Mouse (Mus musculus) kidney, adult 8-10 months (tissue): ENCODE results near the gene A730015C16Rik.

Source experiments
- DNase-seq, 2 experiments: peaks; one replicate each; pipeline ENCODE4 v3.0.0; 2022

A730015C16Rik gene

DNA sequence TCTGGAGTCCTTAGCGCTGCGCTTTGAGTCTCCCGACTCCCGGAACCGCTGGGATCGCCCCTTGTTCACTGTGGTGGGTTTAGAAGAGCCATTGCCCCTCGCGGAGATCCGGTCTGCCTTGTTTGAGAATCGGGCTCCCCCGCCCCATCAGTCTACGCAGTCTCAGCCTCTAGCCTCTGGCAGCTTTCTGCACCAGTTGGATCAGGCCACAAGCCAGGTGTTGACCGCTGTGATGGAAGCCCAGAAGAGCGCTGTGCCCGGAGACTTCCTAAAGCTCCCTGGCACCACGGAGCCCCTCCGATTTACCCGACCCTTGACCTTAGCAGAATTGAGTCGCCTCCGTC lies at the start of gene A730015C16Rik:
TSS of gene A730015C16Rik (minus strand) at position 115 of the 344 bp plus-strand sequence.
- DNase-seq = peak in 1 of 2 experiments; percentile 35

DNA sequence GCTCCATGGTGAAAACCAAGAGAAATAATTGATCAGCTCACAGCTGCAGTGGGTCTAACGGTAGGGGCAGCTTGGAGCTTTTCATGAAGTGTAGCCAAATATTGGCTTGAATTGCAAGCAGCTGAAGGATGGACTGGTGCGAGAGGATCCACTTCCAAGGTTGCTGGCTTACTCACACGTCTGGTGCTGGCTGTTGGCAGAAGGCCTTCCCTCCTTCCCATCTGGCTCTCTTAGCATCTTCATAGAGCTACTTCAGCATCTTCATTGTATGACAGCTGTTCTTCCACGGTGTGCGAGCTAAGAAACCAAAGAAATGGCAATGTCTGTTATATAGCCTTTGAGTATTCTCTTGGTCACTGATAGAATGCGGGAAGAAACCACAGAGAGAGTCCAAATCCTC lies 42.5 kb upstream of the A730015C16Rik start:
- no peak for DNase-seq

DNA sequence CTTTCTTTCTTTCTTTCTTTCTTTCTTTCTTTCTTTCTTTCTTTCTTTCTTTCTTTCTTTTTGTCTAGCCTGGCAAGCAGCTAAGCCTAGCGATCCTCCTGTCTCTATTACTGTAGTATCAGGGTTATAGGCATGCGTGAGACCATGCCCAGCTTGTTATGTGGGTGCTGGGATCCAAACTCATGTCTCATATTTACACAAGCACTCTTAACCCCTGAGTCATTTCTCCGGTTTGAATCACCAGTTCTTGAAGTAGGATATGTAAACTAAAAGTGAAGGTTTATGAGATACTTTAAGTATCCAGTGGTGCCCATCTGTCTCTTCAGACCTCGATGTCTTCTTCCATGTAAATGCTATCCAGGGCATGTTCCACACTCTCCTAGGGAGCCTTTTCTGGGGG lies 39.0 kb upstream of the A730015C16Rik start:
- DNase-seq = no peak

DNA sequence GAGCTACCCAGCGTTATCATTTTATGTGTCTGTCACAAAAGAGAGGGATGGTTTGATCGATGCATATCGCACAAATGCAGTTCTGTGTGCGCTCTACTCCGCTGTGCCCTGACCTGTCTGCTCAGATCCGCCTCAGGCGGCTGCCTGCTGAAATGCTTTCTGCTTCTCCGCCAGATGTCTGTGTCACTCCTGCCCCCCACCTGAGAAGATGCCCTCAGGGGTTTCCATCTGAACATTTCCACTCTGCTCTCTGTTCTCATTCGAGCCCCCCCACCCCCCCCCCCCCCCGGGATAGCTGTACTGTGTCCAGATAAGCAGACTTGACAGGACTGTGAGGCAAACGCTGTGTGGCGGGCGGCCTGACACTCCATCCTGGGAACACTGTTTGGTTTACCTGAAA lies 35.4 kb upstream of the A730015C16Rik start:
- no peak for DNase-seq

DNA sequence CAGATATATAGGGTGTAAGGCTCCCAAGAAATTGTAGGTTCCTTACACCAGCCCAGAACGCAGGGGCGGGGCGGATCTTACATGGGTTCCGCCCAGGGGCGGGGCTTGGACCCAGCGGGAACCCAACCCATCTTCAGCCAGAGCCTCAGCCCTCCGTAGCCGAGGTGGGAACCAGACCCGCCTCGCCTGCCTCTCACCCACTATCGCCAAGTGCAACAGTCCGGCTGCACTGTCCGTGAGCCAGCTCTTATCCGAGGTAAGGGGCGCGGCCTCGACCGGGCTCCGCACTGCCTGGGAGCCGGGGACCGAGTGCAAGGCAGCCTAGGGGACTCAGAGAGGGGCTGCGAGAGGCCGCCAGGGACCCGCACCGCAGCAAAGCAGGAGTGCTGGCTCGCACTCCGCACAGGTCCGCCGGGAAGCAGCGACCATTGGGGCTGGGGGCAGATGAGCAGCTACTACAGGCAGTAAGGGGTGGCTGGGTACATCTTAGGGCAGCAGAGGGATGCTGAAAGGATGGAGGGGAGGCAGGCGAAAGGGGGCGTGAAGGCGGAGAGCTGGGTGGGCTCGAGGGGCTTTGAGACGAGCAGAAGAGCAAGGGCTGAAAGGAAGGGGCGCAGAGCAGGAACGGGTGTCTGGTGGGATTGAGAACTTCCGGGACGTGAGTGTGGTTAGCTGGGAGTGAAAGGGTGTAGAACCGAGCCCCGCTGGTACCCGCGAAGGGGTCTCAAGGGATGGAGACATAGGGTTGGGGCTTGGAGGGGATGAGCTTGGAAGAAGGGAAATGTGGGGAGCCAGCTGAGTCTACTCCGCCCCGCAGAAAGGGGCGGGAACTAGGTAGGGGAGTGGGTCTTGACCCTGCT lies 30.8 kb upstream of the A730015C16Rik start, which contains the start of gene Rab3b:
TSS of gene Rab3b (plus strand) at position 101 of the 860 bp plus-strand sequence.
- peak; percentile 2 to 23 for DNase-seq

DNA sequence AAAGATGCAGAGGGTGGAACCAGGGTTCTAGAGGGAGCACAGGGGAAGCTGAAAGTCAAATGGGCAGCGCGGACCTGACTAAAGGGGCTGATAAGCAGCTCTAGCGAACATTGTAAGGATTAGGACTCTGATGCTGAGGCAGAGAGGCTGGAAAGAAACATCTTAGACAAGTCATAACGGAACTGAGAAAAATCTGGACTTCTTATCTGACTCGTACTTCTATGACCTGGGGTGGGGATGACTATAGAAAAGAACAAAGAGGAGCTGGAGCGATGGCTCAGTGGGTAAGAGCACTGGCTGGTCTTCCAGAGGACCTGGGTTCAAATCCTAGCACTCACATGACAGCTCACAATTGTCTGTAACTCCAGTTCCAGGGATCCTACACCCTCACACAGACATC lies 29.5 kb upstream of the A730015C16Rik start:
- no peak for DNase-seq

DNA sequence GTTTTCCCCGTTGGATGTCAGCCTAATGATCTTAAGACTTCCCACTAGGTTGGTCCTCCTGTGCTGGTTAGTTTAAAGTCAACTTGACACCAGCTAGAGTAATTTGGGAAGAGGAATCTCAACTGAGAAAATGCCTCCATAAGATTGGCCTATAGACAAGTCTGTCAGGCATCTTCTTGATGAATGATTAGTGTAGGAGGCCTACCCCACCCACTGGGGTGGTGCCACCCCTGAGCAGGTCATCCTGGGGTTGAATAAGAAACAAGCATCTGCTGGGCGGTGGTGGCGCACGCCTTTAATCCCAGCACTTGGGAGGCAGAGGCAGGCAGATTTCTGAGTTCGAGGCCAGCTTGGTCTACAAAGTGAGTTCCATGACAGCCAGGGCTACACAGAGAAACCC lies 25.3 kb upstream of the A730015C16Rik start:
- DNase-seq = no peak

DNA sequence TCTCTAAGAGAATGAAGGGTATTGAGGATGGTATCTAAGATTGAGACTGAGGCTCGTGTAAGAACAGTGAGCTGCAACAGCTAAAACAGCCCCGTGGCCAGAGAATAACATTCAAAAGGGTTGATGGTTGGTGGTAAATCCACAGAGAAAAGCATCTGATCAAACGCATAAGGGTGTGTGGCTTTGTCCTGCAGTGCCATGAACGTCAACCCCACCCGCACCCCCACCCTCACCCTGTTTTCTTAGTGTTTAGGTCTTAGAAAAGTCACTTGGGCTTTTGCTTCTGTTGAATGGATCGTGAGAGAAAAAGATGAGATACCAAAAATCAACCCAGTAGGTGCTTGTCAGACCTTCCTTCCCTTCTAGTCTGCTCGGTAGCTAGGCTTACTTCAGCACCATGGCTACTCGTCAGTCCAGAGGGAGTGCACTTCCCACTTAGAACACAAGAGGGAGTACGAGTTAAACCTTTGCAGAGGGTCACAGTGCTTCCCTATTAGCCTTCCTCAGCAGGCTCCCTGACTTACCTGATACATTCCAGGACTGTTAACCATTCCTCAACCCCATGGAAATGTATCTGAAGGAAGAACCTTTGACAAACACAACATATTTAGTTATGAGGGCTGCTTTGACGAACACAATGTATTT lies 21.4 kb upstream of the A730015C16Rik start:
- peak; percentile 78 to 88 for DNase-seq

DNA sequence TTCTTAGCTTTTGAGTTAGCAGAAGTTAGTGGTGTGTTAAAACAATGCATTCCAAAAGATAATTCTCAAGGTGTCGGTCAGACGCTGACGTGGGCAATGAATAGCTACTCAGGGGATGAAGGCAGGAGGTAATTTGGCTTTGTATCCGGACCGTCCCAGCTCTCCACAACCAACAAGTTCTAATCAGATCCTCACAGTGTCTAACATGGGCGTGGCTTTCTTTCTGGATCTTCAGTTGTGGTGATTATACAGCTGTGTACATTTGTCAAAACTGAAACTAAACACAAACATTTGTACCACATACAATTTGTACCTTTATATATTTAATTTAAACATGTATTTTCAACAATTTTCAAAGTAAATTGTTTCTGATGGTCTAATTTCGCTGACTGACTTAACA lies 18.4 kb upstream of the A730015C16Rik start:
- no peak for DNase-seq

DNA sequence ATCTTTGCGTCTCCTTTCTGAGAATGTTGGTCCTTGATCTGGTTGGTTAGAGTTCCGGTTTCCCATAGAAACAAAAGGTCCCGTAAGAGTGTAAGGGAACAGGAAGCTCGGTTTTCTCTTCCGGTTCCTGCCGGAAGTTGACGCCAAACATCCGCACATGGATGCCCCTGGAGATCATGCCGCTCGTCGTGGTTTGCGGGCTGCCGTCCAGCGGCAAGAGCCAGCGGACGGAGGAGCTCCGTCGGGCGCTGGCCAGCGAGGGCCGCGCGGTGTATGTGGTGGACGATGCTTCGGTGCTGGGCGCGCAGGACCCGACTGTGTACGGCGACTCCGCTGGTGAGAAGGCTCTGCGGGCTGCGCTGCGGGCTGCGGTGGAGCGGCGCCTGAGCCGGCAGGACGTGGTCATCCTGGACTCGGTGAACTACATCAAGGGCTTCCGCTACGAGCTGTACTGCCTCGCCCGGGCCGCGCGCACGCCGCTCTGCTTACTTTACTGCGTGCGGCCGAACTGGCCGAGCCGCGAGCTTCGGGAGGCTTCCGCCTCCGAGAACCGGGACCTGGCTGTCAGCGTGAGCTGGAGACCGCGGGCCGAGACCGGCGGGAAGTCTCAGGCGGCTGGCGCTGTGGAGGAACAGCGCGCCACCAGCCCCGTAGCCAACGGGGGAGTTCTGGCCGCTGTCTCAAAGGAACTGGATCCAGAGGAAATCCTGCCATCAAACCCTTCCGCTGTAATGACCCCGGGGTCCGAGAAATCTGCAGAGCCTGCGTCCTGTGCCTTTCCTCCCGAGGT lies 509 bp downstream of the A730015C16Rik start, which contains the start of gene Kti12:
TSS of gene Kti12 (plus strand) at position 71 of the 790 bp plus-strand sequence.
- peak; percentile 81 to 83 for DNase-seq

DNA sequence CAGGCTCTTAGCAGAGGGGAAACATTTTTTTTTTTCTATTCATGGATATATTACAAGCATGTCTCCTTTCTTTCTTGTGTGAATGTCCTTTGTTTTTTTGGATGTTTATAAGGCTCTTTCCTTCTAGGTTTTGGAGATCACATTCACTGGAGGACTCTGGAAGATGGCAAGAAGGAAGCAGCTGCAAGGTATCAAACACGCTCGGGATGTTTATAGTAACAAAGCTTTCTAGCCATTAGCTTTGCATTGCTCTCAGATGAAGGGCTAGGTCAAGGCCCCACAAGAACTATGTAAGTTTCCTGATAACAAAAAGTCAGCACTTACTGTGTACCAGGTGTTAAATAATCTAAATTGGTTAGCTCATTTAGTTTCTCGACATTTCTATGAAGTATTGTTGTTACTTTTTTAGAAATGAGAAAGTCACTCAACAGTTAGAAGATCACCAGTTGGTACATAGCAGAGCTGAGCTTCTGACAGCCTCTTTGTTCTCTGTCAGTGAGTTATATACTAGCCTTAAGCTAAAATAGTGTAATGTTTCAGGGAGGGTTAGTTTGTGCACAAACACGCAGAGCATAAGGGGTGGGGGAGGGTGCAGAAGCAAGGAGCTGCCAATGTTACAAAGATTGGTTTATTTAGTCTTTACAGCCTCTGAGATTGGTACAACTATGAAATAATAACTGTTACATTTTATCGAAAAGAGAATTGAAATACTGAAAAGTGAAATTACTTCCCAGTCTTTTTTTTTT lies 2.4 kb downstream of the A730015C16Rik start:
- no peak for DNase-seq

DNA sequence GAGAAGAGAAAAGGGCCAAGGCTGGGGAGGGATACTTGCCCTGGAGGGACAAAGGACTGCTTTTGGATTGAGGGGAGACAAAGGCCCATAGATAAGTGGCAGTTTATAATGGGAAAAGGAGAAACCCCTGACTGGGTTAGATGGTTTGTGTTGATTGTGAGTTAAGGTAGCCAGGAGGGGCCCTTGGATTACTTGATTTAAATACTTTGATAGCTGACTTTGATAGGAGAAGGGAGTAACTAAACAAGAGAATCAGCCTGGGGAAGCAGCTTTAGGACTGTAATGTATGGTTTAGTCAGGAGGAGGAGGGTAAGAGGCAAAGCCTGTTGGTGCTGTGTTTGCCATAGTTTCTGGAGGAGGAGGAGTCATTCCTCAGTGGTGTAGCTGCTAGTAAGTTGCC lies 5.1 kb downstream of the A730015C16Rik start:
- no peak for DNase-seq

DNA sequence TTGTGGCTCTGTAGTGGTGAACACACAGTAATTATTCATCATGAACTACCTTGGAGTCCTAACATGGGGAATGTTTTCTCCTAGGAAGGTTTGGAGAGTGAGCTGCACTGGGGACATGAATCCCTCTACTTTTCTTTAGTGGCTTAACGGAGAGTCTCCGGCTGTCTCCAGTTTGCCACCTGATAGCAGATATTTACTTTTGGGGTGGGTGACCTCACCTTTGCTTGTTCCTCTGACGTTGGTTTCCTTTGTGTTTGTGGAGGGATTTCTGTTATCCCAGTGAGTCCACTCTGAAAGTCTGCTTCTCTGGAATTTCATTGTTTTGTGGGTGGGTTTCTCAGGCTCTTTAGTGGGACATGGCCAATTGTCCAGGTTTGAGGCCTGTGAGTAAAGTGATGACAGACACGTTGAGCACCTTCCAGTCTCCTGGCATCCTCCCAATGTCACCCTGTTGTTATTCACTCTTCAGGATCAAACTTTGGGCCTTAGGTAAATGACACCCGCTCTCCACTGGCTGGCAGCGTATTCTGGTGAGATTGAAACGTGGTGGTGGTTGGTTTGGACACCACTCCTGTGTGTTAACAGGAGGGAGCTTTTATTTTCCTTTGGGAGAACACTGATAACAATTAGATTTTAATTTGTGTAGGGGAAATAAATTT lies 6.4 kb downstream of the A730015C16Rik start:
- no peak for DNase-seq

DNA sequence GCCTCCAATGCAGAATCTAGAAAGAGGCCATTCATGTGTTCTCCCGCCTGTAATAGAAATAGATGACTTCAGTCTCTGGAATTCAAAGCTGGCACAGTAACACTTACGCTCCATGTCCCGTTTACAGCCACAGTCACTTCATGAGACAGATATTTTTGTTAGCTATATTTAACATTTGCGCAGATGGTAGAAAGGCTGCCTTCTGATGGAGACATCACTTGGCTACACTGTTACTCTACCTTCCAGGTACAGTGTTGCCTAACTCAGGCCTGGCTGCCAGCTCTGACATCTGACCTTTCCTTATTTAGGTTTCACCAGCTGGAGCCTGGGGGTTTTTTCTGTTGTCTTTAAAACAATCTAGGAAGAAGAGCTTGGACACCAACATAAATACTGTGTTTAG lies 10.4 kb downstream of the A730015C16Rik start:
- no peak for DNase-seq

DNA sequence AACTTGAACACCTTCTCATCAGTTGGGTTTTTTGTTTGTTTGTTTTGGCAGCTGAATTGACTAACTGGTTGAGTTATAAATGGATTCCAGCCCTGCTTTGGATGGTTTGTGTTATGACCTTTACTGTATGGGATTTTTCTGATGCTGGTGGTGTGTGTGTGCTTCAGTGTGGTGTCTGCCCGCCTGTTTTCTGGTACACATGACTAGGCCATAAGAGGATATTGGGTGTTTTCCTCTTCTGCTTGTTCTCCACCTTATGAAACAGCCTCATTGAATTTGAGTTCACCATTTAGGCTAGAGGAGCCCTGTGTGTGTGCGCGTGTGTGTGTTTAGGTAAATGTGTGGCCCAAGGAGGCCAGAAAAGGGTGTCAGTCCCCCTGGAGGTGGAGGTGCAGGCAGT lies 12.9 kb downstream of the A730015C16Rik start:
- peak in 1 of 2 experiments; percentile 33 for DNase-seq

DNA sequence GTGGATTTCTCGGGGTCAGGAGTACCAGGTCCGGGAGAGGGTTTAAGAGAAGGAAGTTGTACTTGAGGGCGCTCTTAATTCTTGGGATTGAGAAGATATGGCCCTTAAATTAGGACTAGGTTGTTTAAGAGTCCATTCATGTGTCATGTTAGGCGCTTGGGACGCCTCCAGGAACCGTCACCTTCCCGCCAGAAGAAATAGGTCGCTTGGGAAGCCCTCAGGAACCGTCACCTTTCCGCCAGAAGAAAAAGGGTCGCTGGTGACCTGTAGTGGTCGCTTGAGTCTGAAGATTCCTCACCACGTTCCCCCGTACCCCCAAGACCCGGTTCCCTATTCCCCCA lies 13.5 kb downstream of the A730015C16Rik start:
- DNase-seq = peak in 1 of 2 experiments; percentile 16

DNA sequence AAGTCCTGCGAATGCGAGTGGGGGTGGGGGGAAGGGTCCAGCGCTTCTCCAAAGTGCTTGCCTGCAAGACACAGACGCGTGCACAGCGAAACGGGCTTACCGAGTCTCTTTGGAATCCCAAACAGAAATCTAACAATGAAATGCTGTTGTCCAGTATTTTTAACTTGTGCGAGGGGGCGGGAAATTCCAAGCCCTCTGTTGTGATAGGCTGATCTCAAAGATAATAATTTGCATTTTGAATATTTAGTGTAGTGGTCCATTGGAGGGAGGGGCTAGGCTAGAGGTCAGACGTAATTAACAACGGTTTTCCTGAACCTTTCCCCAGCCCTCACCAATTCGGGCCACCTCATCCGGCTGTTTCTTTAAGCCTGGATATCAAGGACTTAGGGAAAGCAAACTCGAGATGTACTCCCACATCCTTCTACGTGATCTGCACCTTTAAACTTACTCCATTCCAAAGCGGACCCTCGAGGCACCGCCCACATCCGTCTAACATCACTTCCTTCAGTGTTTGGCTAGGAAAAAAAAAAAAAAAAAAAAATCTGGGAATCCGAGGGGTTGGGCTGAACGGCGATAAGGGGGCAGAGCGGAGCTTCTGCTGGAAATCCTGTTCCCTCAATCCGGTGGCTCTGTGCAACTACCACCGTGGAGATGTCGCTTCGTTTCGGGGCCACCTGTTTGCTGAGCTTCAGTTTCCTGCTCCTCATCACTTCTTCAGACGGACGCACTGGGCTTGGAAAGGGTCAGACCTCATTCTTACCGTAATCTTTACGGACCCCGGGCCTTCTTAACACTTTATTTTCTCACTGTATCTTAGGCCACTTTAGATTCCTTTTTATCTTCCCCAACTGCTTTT lies 14.1 kb downstream of the A730015C16Rik start, which contains the start of gene Txndc12:
TSS of gene Txndc12 (plus strand) at position 487 of the 856 bp plus-strand sequence.
- DNase-seq = peak; percentile 91 to 94

DNA sequence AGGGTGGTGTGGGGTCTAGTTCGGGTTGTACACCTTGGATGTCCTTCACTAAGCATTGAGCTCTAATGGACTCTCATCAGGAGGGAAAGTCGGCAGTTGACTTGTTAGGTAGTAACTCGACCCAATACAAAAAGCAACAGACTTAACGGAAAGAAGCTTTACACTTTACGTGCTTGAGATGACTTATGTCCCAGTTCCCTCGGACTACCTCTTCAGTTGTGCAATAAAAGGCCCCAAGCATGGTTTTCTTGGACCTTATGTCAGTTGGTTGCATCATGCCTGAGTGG lies 14.6 kb downstream of the A730015C16Rik start:
- DNase-seq = no peak

DNA sequence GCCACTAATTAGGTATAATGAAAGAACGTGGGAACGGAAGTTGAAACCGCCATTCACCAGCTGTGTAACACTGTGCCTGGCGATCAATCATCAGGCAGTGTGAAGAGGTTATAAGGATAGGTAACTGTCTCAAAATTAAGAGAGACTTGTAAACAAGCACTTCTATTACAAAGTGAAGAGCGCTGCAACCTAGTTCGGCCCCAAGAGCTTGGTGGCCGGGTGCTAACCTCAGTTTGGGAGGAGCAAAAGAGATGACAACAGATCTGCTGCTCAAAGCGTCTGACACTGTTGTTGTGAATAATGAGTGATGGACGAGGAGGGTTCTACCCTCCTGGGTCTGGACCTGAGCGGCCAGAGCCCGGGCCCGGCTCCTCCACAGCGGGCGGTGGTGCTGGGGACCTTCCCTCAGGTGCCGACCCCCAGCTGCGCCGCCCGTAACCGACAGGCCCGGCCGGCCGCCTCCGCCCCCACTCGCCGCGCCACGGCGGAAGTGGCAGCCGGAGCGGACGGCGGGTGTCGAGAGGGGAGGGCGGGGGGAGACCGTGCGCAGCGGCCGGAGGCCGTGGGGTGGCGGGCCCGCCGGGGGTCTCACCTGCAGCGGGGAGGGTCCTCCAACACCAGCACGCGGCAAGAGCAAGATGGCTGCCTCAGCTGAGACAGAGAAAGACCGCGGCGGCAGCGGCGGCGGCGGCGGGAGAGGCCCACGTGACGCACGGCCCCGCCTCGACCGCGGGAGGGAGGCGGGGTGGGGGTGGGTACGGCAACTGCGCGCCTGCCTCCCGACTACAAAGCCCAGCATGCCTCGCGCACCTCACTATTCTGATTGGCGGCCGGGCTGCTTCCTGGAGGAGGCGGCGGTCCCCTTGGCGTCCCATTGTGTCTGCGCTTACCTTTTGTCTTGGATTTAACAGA lies 15.2 kb downstream of the A730015C16Rik start, which contains the start of gene Btf3l4:
TSS of gene Btf3l4 (minus strand) at position 699 of the 912 bp plus-strand sequence.
- peak; percentile 88 for DNase-seq

DNA sequence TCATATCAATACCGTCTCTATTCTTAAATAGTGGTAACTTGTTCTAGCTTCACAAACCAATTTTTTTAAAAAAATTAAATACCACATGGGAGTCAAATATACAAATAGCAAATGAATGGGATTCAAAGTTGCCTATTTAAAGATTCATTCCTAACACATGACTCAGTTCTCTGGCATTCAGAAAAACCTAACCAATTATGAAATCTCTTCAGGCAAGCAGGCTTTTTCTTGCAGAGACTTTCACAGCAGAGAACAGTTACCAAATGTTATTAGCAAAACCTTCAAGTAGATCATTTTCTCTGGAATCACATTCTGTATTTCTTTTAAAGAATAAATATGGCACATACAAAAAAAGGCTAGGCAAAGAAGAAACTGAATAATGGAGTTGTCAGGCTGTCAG lies 17.7 kb downstream of the A730015C16Rik start:
- no peak for DNase-seq
